Mouse (Mus musculus): ENCODE data around the gene Ank. TPM values are rescaled to one million over a fixed set of nuclear protein-coding genes. Genes with fewer than 3 reads are reported as not detected.

The Ank gene
- polyA plus RNA-seq, 1 experiment from 2014 or later, result 8.4 TPM

DNA sequence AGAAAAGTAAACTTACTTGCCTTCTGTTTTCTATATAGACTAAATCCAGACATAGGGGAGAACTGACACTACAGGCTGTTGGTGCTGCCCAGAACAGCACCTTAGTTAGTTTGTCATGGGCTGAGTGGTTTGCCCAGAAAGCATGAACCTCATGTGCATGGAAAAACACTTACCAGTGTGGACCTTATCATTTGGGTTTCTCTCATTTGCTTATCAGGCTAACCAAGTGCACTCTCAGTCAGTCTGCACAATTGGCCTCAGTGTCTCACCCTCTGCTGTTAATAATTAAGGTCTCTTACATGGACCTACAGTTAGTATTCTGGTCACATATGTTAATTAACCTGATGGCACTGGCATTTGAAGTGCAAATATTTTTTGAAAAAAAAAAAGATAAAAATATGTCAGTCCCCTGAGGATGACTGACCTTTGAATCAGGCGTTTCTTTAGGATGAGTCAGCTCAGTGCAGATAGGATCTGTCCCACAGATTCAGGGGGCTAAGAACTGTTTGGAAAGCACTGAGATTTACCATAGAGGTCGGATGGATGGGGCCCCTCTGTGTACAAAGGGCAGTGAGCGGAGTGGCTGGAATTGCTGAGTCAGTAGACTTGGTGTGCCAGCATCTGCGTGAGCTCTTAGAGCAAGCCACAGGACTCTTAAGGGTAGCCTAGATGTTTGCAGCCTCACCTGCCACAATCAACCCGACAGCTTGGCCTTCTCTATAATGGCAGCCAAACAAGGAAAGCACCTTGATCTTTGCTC is 39.8 kb downstream of the Ank start:
- H3K4me1 ChIP-seq, result peaks cover 78% of the 10 kb centered on the region

DNA sequence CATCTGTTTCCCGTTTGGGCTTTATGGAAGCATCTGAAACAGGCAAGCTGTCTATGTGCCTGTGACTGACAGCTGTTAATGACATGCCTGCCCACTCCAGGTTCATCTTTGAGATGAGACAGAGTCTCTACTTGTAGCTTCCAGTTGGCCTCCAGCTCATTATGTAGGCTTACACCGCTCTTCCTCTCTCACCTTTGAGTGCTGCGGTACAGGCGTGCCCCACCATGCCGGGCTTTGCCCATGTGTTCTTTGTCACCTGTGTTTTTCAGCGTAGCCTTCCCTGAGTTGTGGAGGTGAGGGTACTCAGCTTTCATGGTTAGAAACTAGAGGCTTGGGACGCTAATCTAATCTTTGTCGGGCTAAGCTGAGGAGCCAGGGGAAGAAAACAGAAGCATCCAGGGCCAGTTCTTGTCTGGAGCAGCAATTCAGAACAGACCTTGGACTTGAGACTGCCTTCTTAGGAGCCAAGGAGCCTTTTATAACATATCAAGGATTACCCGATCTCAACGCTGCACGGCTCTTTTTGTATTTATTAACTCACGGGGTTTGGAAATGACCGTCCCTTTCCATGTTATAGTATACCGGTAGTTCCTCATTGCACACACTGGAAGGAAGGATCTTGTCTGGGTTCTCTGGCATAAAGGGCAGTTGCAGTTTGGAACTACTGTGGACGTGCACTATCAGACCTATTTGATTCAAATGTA is 40.6 kb downstream of the Ank start:
- no peak for DNase-seq (ENCODE audit: low spot score)
- Histone ChIP-seq H3K27me3 (ENCODE audit: insufficient read depth, poor library complexity, severe bottlenecking) (no peaks in the 10 kb centered on the region), H3K4me3 (no peak overlapping the region; the same call in 1 of the 2 replicates), H3K9me3 (no peaks in the 10 kb centered on the region), H3K36me3 (no peaks in the 10 kb centered on the region), H3K27ac (peak overlapping the region; percentile 79), H3K4me1 (peaks cover 75% of the 10 kb centered on the region)
- 69% methylated on average over 15 of the region's 15 CpGs for WGBS

More for the DNA sequence above, 39.8 kb downstream of the Ank start:
- 32% methylated on average over 5 of the region's 5 CpGs for WGBS
- no peak overlapping the region; the same call in 1 of the 2 replicates for H3K4me3 ChIP-seq
- H3K27ac ChIP-seq, result peak overlapping the region; percentile 79
- DNase-seq (ENCODE audit: low spot score), result no peak
- H3K27me3 ChIP-seq (ENCODE audit: insufficient read depth, poor library complexity, severe bottlenecking), result no peaks in the 10 kb centered on the region
- H3K9me3 ChIP-seq, result no peaks in the 10 kb centered on the region
- H3K36me3 ChIP-seq, result no peaks in the 10 kb centered on the region

DNA sequence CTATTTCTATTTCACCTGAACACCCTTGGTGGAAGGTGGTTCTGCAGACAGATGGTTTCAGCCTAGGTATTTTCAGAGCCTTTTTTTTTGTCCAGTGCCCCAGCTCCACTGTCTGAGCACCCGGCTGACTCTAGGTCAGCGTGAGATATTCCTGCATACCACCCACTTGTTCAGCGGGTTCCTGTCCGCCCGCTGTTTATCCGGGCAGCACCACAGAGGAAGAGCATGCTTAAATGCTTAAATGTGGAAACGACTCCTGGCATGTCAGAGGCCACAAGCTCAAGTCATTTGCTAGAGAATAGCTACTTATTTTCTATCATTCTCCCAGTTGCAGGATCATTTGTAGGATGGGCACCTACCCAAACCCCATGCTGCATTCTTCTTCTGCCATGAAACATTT is 41.7 kb downstream of the Ank start:
- 81% methylated on average over 7 of the region's 7 CpGs for WGBS
- H3K4me3 ChIP-seq, result no peak overlapping the region
- no peaks in the 10 kb centered on the region for H3K9me3 ChIP-seq
- H3K36me3 ChIP-seq, result no peaks in the 10 kb centered on the region
- no peak for DNase-seq (ENCODE audit: low spot score)
- peak overlapping the region; percentile 70; the same call in 1 of the 2 replicates for H3K27ac ChIP-seq
- peaks cover 64% of the 10 kb centered on the region for H3K4me1 ChIP-seq
- H3K27me3 ChIP-seq (ENCODE audit: insufficient read depth, poor library complexity, severe bottlenecking), result no peaks in the 10 kb centered on the region

DNA sequence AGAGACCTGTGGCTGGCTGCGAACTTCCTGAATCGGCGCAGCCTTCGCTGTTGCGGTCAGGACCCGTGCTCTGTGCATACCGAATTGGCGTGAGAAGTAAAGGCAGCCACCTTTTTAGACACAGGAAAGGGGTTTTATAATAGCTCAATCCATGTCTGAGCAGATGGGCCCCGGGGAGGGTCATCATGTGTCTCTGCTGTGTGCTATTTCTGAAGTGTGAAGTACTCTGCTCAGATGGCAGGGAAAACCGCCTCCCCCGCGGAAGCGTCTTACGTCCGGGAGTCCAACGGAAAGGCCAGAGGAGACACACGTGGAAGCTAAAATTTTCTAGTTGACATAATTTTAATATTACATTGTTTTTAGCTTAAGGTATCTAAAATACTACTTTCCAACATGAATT is 42.5 kb downstream of the Ank start:
- Histone ChIP-seq H3K4me3 (no peak overlapping the region), H3K4me1 (peaks cover 58% of the 10 kb centered on the region), H3K27me3 (ENCODE audit: insufficient read depth, poor library complexity, severe bottlenecking) (no peaks in the 10 kb centered on the region), H3K36me3 (no peaks in the 10 kb centered on the region), H3K27ac (peak overlapping the region; percentile 70), H3K9me3 (no peaks in the 10 kb centered on the region)
- 68% methylated on average over 17 of the region's 17 CpGs for WGBS
- no peak for DNase-seq (ENCODE audit: low spot score)

DNA sequence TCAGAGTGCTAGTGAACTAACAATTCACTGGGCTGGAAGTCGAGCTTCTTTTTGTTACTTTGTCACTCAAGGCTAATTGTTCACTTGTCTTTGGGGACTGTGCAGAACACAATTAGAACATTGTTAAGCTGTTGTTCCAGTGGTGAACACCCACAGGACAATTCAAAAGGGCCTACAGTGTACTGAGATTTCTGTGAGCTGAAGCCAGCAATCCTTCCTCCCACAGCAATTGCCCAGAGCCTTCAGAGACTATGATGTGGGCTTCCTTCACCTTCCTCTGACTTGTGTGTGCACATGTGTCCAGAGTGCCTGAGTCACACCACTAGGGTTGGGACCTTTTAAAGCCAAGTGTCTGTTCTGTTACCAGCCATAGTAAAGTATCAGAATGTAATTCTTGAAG is 50.5 kb downstream of the Ank start:
- Histone ChIP-seq H3K4me1 (peaks cover 20% of the 10 kb centered on the region; the same call in 1 of the 2 replicates), H3K27me3 (ENCODE audit: insufficient read depth, poor library complexity, severe bottlenecking) (no peaks in the 10 kb centered on the region), H3K4me3 (no peak overlapping the region), H3K36me3 (peaks cover 2% of the 10 kb centered on the region; the same call in 1 of the 2 replicates), H3K27ac (no peak overlapping the region), H3K9me3 (no peaks in the 10 kb centered on the region; the same call in 1 of the 2 replicates)
- no peak for DNase-seq (ENCODE audit: low spot score)
- WGBS, result 57% methylated on average over 1 of the region's 1 CpGs

DNA sequence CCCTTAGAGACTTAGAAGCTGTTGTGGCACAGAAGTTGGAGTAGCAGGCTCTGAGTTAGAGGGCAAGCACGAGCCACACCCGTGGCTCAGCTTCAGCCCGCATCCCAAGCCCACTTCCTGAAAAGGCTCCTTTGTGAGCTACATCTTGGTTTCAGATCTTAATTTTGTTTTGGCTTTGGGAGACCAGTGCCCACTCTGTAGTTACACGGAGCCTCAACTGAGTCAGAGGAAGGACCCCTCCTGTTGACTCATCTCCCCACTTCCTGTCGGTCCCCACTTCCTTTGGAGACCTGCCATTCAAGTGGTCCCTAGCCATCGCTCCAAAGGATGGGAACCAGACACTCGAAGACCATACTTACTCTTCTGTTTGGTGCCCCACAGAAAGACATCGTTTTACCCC is 51.5 kb downstream of the Ank start:
- Histone ChIP-seq H3K36me3 (peaks cover 2% of the 10 kb centered on the region; the same call in 1 of the 2 replicates), H3K27me3 (ENCODE audit: insufficient read depth, poor library complexity, severe bottlenecking) (no peaks in the 10 kb centered on the region), H3K9me3 (no peaks in the 10 kb centered on the region; the same call in 1 of the 2 replicates), H3K4me1 (peaks cover 25% of the 10 kb centered on the region; the same call in 1 of the 2 replicates), H3K27ac (no peak overlapping the region), H3K4me3 (no peak overlapping the region)
- DNase-seq (ENCODE audit: low spot score), result no peak
- WGBS, result 69% methylated on average over 8 of the region's 8 CpGs

DNA sequence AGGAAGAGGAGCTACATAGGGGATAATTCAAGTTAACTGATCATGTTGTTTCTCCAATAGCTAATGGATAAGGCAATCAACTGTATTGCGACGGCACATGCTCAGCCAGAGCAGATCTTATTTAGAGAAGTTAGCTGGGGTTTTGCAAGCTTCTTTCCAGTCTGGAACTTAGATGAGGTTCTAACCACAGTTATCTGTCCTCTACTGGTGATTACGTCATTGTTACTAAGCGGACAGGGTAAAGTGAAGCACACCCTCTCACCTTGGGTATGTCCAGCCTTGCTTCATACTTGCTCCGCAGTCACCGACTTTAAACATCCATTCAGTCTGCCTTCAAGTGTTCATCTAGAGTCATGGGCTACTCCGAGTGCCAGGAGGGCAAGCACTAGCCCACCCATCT is 53.4 kb downstream of the Ank start:
- Histone ChIP-seq H3K36me3 (peaks cover 2% of the 10 kb centered on the region; the same call in 1 of the 2 replicates), H3K4me3 (no peak overlapping the region), H3K27me3 (ENCODE audit: insufficient read depth, poor library complexity, severe bottlenecking) (no peaks in the 10 kb centered on the region), H3K4me1 (peaks cover 23% of the 10 kb centered on the region; the same call in 1 of the 2 replicates), H3K9me3 (no peaks in the 10 kb centered on the region; the same call in 1 of the 2 replicates), H3K27ac (no peak overlapping the region)
- WGBS, result 96% methylated on average over 7 of the region's 7 CpGs
- DNase-seq (ENCODE audit: low spot score), result no peak

DNA sequence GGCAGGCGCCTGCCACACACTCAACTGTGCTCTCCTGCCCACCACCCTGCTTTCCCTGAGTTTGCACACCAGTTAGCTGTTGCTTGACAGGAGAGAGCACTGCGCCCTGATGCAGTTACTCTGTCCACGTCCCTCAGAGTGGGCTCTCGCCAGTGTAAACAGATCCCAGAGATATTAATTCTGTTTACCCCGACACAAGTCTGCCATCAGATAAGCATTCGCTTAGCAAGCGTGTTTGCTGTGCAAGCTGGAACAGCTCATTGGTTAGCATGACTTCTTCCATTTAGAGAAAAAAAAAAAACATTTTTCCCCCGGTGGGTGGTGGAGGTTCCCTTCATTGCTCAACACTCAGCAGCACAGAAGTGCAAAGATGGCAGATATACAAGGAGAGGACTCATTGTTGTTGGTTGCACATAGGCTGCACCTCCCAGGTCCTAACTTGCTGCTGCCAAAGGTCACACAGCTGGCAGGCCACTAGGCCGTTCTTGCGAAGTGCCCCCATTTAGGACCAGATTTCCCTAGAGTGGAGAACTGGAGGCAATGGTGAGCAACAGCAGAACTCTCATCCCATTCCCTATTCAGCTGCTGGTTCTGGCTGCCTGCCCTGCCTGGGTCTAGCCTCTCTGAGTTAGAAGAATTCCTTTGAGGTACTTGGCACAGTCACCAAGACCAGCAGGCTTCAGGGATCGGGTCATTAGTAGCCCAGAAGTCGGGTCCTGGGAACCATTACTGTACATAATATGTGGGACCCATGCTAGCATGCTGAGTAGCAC is 58.9 kb downstream of the Ank start:
- DNase-seq (ENCODE audit: low spot score), result no peak
- no peaks in the 10 kb centered on the region for H3K36me3 ChIP-seq
- H3K4me1 ChIP-seq, result peaks cover 23% of the 10 kb centered on the region
- H3K4me3 ChIP-seq, result no peak overlapping the region
- no peaks in the 10 kb centered on the region for H3K9me3 ChIP-seq
- WGBS, result 78% methylated on average over 12 of the region's 12 CpGs
- H3K27me3 ChIP-seq (ENCODE audit: insufficient read depth, poor library complexity, severe bottlenecking), result no peaks in the 10 kb centered on the region
- no peak overlapping the region for H3K27ac ChIP-seq

DNA sequence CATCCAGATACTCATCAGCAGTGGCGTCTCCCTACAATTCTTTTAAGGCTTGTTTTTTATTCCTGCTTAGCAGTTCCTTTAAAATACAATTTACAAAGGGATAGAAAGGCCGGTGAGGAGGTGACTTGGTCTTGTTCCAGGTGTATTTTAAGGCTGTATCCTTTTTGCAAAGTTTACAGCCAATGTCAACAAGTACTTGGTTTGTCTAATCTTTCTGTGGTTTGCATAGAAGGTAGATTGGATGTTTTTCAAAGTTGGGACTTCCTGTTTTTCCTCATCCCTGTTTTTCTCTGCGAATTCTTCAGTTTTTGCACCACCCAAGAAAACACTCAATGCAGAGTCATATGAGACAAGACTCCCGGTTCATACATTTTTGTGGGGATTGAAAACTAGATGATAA is 62.4 kb downstream of the Ank start:
- peaks cover 13% of the 10 kb centered on the region for H3K4me1 ChIP-seq
- WGBS, result 73% methylated on average over 4 of the region's 4 CpGs
- no peak for DNase-seq (ENCODE audit: low spot score)
- H3K36me3 ChIP-seq, result no peaks in the 10 kb centered on the region
- no peak overlapping the region for H3K4me3 ChIP-seq
- H3K9me3 ChIP-seq, result no peaks in the 10 kb centered on the region
- H3K27me3 ChIP-seq (ENCODE audit: insufficient read depth, poor library complexity, severe bottlenecking), result no peaks in the 10 kb centered on the region
- no peak overlapping the region for H3K27ac ChIP-seq

DNA sequence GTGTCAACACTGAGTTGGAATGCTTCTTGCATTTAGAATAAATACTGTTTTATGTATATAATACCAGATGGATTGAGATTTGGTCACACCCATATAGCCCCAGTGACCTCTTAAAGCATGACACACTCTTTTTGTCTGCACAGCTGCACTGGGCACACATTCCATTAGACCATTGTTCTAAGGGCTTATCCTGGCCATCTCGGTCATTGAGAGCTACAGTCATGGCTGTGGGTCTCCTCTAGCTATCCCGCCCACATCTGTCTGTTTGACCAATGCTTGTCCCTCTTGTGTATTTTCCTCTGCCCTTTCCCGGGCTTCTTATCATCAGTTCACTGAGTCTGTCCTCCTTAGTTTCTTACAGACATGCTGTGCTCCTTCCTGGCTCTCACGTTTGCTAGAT is 63.5 kb downstream of the Ank start:
- H3K9me3 ChIP-seq, result no peaks in the 10 kb centered on the region
- H3K36me3 ChIP-seq, result no peaks in the 10 kb centered on the region
- H3K27me3 ChIP-seq (ENCODE audit: insufficient read depth, poor library complexity, severe bottlenecking), result no peaks in the 10 kb centered on the region
- H3K4me3 ChIP-seq, result no peak overlapping the region
- DNase-seq (ENCODE audit: low spot score), result no peak
- H3K27ac ChIP-seq, result no peak overlapping the region
- H3K4me1 ChIP-seq, result peaks cover 17% of the 10 kb centered on the region
- WGBS, result 57% methylated on average over 4 of the region's 4 CpGs

DNA sequence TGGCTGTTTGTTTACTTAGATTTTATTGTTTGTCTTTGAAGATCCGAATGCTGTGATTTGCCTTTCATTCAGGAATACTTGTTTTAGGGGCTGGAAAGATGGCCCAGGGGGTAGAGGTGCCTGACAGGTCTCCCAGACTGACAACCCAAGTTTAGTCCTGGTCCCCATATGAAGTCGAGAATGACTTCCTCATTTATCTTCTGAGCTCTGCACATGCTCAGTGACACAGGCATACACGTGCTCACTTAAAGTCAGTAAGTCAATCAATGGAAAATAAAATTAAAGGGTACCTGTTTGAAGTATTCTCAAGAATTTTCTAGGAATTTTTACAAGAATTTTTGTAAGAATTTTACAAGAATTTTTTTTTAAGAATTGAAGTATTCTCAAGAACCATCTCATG is 66.6 kb downstream of the Ank start:
- 66% methylated on average over 3 of the region's 3 CpGs for WGBS
- no peak for DNase-seq (ENCODE audit: low spot score)
- H3K4me1 ChIP-seq, result peaks cover 31% of the 10 kb centered on the region

DNA sequence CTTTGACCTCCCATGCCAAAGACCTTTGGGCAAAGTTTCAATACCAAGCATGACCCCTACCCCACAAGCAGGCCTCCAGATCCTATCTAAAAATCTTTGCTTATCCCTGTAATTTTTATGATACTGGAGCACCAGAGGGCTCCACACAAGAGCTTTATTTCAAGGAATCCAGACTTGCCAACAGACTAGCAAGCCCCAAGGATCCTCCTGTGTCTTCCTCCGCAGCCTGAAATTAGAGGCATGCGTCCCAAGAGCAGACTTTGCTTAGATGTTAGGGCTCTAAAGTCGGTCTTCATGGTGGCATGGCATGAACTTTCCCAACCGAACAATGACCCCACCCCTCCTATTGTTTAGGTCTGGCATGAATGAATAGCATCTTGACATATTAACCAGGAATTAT is 69.2 kb downstream of the Ank start:
- no peak overlapping the region for H3K4me3 ChIP-seq
- WGBS, result 90% methylated on average over 4 of the region's 4 CpGs
- no peaks in the 10 kb centered on the region for H3K27me3 ChIP-seq (ENCODE audit: insufficient read depth, poor library complexity, severe bottlenecking)
- no peaks in the 10 kb centered on the region for H3K36me3 ChIP-seq
- peaks cover 51% of the 10 kb centered on the region for H3K4me1 ChIP-seq
- H3K9me3 ChIP-seq, result no peaks in the 10 kb centered on the region
- no peak for DNase-seq (ENCODE audit: low spot score)
- no peak overlapping the region for H3K27ac ChIP-seq

More for the DNA sequence above, 66.6 kb downstream of the Ank start:
- no peak overlapping the region for H3K4me3 ChIP-seq
- no peaks in the 10 kb centered on the region for H3K27me3 ChIP-seq (ENCODE audit: insufficient read depth, poor library complexity, severe bottlenecking)
- H3K9me3 ChIP-seq, result no peaks in the 10 kb centered on the region
- H3K27ac ChIP-seq, result no peak overlapping the region
- no peaks in the 10 kb centered on the region for H3K36me3 ChIP-seq

DNA sequence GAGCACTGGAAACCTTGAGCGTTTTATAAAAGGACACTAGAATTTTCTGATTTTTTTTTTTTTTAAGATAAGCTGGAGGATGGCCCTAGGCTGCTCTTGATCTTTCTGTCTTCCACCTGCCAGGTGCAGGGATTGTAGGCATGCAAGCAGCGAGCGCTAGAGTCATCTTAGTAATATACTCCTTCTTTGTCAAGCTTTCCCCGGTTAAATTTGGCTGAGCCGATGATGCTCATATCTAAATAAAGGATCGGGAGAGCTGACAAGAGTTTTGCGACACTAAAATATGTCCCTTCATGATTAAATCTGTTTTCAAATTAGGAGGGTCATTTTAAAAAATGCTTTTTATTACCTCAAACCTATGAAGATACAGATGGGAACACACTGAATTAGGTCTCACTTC is 69.7 kb downstream of the Ank start:
- H3K4me3 ChIP-seq, result no peak overlapping the region
- H3K27ac ChIP-seq, result no peak overlapping the region
- H3K9me3 ChIP-seq, result no peaks in the 10 kb centered on the region
- no peaks in the 10 kb centered on the region for H3K27me3 ChIP-seq (ENCODE audit: insufficient read depth, poor library complexity, severe bottlenecking)
- no peak for DNase-seq (ENCODE audit: low spot score)
- H3K36me3 ChIP-seq, result no peaks in the 10 kb centered on the region
- peaks cover 54% of the 10 kb centered on the region for H3K4me1 ChIP-seq
- 94% methylated on average over 7 of the region's 7 CpGs for WGBS

Measured in heart, embryonic 10.5 days (tissue).